Mouse (Mus musculus) lung, postnatal 36 days (tissue): Measurements from ENCODE around the gene Ankrd31.
"Not testable (repeated sequence)": the region's sequence is repeated elsewhere in the genome, so short reads cannot be mapped to it uniquely, and the experiment has no call there.

Experiments used
- DNase-seq: peaks from one replicate; pipeline ENCODE4 v3.0.0; 2022; ENCODE audit warnings: mixed read lengths

Ankrd31 gene

DNA sequence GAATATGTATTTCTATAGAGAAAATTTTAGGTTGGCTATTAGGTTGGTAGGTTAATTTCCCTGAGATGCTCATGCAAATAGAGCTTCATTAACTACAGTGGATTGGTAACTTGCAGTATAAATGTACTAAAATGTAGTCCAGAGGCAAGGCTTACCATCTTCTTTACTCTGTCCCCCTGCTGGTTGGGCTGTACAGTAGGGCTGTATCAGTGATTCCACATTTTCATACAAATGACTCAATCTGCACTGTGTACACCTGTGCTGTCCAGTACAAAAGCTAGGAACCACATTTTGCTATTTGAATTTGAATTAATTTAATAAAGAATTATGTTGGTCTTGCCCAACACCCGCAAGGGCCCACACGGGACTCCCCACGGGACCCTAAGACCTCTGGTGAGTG lies 111.1 kb downstream of the Ankrd31 start:
- DNase-seq: no peak

- no peak for DNase-seq
These were observed 122.7 kb downstream of the Ankrd31 start for GRCm38 (mm10) chr13:96870742-96871141.

GRCm38 (mm10) chr13:96874071-96874470 lies 126.0 kb downstream of the Ankrd31 start:
- no peak for DNase-seq

- no peak for DNase-seq
These were observed 130.4 kb downstream of the Ankrd31 start for GRCm38 (mm10) chr13:96878220-96879057.

DNA sequence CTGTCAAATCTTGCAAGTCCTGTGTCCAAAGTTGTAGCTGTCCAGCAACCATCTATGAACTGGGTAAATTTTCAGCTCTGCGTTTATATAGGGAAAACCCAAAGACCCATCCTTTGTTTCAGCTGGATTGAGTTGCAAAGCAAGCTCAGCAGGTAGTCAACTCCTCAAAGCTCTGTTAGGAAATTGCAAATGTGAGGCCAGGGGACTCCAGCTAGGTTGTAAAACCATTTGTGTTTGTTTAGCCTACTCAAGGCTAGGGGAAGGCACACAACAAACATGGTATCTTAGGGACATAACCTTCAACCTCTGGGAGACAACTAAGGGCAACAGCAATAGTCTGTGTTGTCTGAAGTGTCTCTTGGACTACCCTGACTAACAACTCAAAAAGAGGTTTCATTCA lies 136.5 kb downstream of the Ankrd31 start:
- DNase-seq: no peak

DNA sequence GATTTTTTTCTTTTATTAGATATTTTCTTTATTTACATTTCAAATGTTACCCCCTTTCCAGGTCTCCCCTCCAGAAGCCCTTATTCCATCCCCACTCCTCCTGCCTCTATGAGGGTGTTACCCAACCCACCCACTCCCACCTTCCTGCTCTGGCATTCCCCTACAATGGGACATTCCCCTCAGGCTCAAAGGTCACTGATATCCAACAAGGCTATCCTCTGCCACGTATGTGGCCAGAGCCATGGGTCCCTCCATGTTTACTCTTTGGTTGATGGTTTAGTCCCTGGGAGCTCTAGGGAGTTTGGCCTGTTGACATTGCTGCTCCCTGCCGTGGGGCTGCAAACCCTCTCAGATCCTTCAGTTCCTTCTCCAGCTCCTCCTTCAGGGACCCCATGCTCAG lies 141.9 kb downstream of the Ankrd31 start:
- DNase-seq: no peak

GRCm38 (mm10) chr13:96895144-96895543 lies 147.1 kb downstream of the Ankrd31 start:
- DNase-seq: no peak

DNA sequence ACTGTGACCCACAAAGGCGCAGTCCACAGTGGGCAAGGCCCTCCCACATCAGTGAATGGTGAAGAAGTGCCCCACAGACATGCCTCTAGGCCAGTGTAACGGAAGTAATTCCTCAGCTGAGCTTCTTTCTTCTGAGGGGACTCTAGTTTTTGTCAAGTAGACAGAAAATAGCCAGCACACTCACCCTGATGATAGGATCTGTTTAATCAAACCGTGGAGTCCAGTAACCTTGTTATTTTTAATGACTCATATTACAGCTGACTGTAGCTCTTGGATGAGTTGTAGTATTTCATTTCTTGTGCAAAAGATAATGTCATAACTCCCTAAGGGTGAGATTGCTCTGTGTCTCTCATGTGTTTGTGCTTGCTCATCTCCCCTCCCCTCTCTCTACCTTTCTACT lies 158.6 kb downstream of the Ankrd31 start:
- no peak for DNase-seq

GRCm38 (mm10) chr13:96911202-96911601 lies 163.1 kb downstream of the Ankrd31 start:
- no peak for DNase-seq

GRCm38 (mm10) chr13:96923134-96923533 lies 175.1 kb downstream of the Ankrd31 start:
- not testable (repeated sequence) for DNase-seq

DNA sequence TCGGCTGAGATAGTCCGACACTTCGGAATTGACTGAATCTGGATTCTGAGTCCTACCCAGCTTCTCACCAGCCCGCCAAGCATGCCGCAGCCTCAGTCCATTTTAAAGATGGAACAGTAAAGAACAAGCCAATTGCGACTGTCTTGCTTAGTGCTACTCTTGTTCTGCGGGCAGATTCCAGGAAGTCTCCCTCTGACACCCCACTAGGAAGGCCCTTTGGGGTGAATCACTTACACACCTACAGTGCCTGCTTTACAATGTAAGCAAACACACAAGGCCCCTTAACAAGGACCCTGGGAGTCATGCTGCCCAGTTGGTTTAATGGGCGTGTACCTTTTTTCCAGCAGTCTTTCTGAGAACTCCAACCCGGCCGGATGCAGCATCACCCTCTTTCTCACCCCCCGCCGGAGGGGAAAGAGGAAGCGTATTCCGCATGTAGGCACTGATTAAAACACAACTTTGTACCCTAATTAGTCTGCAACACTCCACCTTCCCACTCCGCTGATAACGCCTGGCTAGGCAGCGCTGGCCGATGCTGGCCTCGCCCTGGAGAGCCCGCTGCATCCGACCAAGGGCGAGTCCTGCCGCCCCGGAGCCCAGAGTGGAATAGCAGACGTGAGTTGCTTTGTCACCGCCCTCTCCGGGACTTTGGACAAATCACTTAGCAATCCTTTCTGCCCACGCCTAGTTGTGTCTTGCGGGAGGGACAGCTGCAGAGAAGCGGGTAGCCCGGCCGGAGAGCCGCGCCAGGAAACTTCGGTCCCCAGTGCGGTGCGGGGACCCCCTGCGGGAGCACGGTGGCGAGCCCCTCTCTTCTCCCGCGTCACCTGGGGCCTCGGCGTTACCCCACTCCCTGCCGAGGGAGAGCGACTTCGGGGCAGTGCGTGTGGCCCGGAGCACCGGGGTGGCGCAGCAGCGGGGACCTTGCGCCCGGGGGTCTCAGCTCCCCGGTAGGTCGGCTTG lies 176.2 kb downstream of the Ankrd31 start, which contains the start of gene Gcnt4:
Gene Gcnt4, plus strand, starts transcription at position 691 of the 963 bp plus-strand sequence.
- DNase-seq: peak; percentile 44

- DNase-seq: no peak
These were observed 177.1 kb downstream of the Ankrd31 start for GRCm38 (mm10) chr13:96924985-96925745.

- DNase-seq: no peak
These were observed 178.1 kb downstream of the Ankrd31 start for GRCm38 (mm10) chr13:96925991-96926725.

DNA sequence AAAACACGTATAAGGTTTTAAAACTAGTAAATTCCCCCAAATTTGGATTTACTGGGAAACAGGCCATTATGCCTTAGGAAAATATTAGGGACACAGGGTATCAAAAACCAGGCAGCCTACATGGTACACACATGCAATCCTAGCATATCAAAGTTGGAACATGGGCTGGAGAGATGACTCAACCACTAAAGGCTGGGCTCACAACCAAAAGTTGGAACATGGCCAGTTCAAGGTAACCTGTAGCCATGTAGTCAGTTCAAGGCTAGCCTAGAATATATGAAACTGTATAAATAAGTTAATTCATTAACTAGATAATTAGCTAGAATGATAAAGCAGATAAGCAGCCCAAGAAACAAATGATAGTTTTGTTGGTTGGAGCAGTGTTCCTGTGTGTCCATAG lies 179.7 kb downstream of the Ankrd31 start:
- DNase-seq: no peak

DNA sequence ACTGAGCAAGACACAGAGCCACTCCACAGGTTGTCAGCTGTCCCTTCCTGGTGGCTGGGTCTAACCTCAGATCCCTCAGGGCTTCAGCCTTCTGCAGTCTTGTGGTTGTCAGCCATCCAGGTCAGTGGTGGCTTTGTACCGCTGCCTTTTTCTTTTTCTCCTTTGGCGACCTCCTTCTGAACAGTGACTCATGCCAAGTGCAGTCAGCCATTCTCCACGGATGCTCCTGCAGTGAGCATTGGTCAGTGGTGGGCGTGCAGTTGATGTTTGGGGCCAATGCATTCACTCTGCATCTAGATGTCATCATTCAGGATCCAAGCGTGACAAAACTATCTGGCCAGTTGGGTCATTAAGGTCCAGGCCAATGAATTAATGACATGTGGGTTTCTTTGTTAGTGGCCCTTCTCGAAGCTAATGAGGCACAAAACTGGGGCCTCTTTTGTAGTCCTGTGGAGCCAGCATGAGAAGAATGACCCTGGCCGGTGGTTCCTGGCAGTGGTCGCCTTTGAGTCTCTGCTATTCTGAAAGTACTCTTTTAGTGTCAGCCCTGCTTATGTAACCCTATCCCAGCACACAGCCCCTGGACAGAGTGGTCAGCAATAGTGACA lies 180.5 kb downstream of the Ankrd31 start:
- DNase-seq: no peak

- DNase-seq: no peak
These were observed 184.7 kb downstream of the Ankrd31 start for GRCm38 (mm10) chr13:96932745-96933144.

DNA sequence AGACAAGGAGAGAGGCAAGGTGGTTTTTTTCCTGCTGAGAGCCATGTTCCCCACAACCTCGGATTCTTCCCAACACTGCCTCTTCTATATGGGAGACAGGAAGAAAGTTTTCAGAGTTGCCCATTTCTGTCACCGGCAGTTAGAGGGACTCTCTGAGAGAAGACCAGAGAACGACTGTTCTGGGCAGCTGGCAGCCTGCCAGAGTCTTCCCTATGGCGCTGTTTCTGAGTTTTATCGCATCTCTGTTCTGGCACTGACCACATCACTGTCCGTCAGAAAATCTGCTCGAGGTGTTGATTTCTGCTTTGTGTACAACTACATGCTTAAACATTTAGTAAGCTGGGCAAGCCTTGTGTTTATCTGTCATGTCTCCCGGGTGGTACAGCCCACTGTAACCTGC lies 185.3 kb downstream of the Ankrd31 start:
- DNase-seq: no peak

- no peak for DNase-seq
These were observed 188.2 kb downstream of the Ankrd31 start for GRCm38 (mm10) chr13:96936173-96936777.

- DNase-seq: no peak
These were observed 189.0 kb downstream of the Ankrd31 start for GRCm38 (mm10) chr13:96937059-96937558.

DNA sequence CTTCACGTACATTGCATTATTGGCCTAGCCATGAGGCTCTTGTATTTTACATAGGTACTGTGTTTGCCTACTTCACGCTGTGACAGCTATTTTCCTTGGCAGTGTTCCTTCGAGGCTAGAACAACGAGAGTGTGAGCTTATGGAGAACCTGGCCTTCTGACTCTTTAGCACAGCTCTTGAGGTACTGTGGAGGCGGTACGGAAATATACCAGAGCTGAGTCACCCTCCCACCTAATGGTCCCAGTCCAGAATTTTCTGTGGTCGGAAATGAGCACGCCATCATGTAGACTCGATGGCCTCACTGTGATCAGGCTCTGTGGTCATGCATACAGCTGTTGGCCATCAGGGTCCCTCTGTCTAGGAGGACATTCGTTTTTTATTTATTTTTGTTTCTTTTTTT lies 191.6 kb downstream of the Ankrd31 start:
- no peak for DNase-seq

- not testable (repeated sequence) for DNase-seq
These were observed 193.4 kb downstream of the Ankrd31 start for GRCm38 (mm10) chr13:96941481-96941880.
